In genomic region chr2:135917000-135917399, GRCm38 (mm10) we compare ENCODE assay signal across 17 mouse cellular contexts.
"Had no signal": no experiment of that assay in that cellular context is flagged by ENCODE, and none has a peak within 500 bp of the region (broad histone marks: within the 10 kb centered on the region; RNA-seq: fewer than 3 reads in every experiment).

No protein-coding gene starts in this region.

- H3K4me1 ChIP-seq: hindbrain, embryonic 10.5 days; hindbrain, embryonic 12.5 days had no signal

- DNase-seq: gastrocnemius, postnatal 25 days; kidney, adult 18-20 months; kidney, postnatal 10 days; kidney, postnatal 36 days; left cerebral cortex, postnatal 4 days; lung, adult 18-20 months had no signal

- H3K9me3 ChIP-seq: heart, embryonic 13.5 days; heart, embryonic 15.5 days; hindbrain, embryonic 10.5 days; hindbrain, embryonic 12.5 days; intestine, embryonic 15.5 days; limb, embryonic 13.5 days; limb, embryonic 15.5 days; liver, embryonic 12.5 days had no signal

- H3K4me3 ChIP-seq: heart, embryonic 13.5 days; heart, embryonic 15.5 days; hindbrain, embryonic 10.5 days; hindbrain, embryonic 12.5 days; intestine, embryonic 15.5 days; layer of hippocampus, adult 2 months; limb, embryonic 13.5 days; limb, embryonic 15.5 days; liver, embryonic 12.5 days had no signal

- H3K36me3 ChIP-seq: heart, embryonic 13.5 days; heart, embryonic 15.5 days; hindbrain, embryonic 10.5 days; hindbrain, embryonic 12.5 days; intestine, embryonic 15.5 days; limb, embryonic 13.5 days; limb, embryonic 15.5 days; liver, embryonic 12.5 days had no signal

- H3K27ac ChIP-seq: hindbrain, embryonic 10.5 days; hindbrain, embryonic 12.5 days; hindbrain, embryonic 14.5 days; intestine, embryonic 15.5 days; layer of hippocampus, adult 2 months; limb, embryonic 13.5 days; limb, embryonic 15.5 days; liver, embryonic 12.5 days; liver, embryonic 14.5 days had no signal

- H3K27me3 ChIP-seq: heart, embryonic 13.5 days; heart, embryonic 15.5 days; hindbrain, embryonic 12.5 days; intestine, embryonic 15.5 days; limb, embryonic 13.5 days; limb, embryonic 15.5 days; liver, embryonic 12.5 days had no signal

- H3K9ac ChIP-seq: heart, embryonic 13.5 days; heart, embryonic 15.5 days; hindbrain, embryonic 12.5 days; hindbrain, embryonic 14.5 days; intestine, embryonic 15.5 days; limb, embryonic 13.5 days; limb, embryonic 15.5 days; liver, embryonic 12.5 days; liver, embryonic 14.5 days had no signal
